Comparison of ENCODE assay signal across 23 mouse cellular contexts in the genomic region with DNA sequence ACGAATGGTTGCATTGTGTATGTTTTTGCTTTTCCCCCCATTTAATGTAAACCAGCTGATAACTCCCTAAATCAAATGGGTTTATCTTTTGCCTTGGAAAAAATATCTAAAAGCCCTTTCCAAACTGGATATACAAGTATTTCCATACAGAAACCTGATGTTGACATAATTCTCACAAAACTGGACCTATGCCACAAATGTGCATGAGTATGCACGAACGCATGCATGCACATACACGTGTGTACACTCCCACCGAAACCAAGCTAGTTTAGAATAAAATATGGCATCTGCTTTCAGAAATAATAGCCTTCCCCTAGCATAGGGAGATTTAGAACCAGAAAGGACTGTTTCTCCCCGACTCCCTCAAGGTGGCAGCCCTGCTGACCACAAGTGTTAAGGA.
DNase-seq lines count a peak whose midpoint lies in the region; ATAC-seq and TF ChIP-seq lines count a peak whose summit lies in the region.
"Had no signal": no experiment of that assay in that cellular context is flagged by ENCODE, and none has a peak within 500 bp of the region (broad histone marks: within the 10 kb centered on the region; RNA-seq: fewer than 3 reads in every experiment).

No protein-coding gene starts in this region.

- no peak overlapping the region for H3K4me3 ChIP-seq in lung, embryonic 14.5 days (ENCODE audit: low read depth, low read length)
- no peak overlapping the region for H3K4me3 ChIP-seq in embryonic facial prominence, embryonic 14.5 days (ENCODE audit: low read depth, low read length)
- H3K4me3 ChIP-seq in limb, embryonic 13.5 days: no peak overlapping the region
- H3K4me3 ChIP-seq in stomach, embryonic 16.5 days (replicated peaks; ENCODE audit: low read length): no peak overlapping the region
- no peak overlapping the region for H3K4me3 ChIP-seq in forebrain, embryonic 16.5 days (replicated peaks; ENCODE audit: low read length)
- H3K4me3 ChIP-seq in midbrain, postnatal 0 days (ENCODE audit: low read depth, low read length): no peak overlapping the region
- H3K4me3 ChIP-seq: heart, embryonic 10.5 days; hindbrain, embryonic 10.5 days had no signal

- no peak for ATAC-seq in lung, embryonic 14.5 days (ENCODE audit: insufficient read depth)
- ATAC-seq in embryonic facial prominence, embryonic 14.5 days (ENCODE audit: low read depth): no peak; the same call in 1 of the 2 replicates
- no peak for ATAC-seq in limb, embryonic 13.5 days (ENCODE audit: low FRiP score, low read depth)
- no peak for ATAC-seq in stomach, embryonic 16.5 days (ENCODE audit: insufficient read depth, low FRiP score)
- no peak for ATAC-seq in forebrain, embryonic 16.5 days
- no peak for ATAC-seq in midbrain, postnatal 0 days (ENCODE audit: low FRiP score)
- ATAC-seq: CD4-positive, CD25-positive, alpha-beta regulatory T cell, adult 4 months; forebrain, embryonic 14.5 days had no signal

- H3K9ac ChIP-seq in lung, embryonic 14.5 days: no peak overlapping the region
- H3K9ac ChIP-seq in embryonic facial prominence, embryonic 14.5 days (ENCODE audit: low read depth, low read length): no peak overlapping the region
- H3K9ac ChIP-seq in limb, embryonic 13.5 days: no peak overlapping the region
- no peak overlapping the region for H3K9ac ChIP-seq in stomach, embryonic 16.5 days (ENCODE audit: low read length)
- no peak overlapping the region for H3K9ac ChIP-seq in forebrain, embryonic 16.5 days (replicated peaks; ENCODE audit: low read depth, low read length)
- no peak overlapping the region for H3K9ac ChIP-seq in midbrain, postnatal 0 days (replicated peaks; ENCODE audit: low read length, poor library complexity, severe bottlenecking)
- H3K9ac ChIP-seq: hindbrain, embryonic 14.5 days had no signal

- TF ChIP-seq CTCF in lung, embryonic 14.5 days (IDR thresholded peaks at IDR 0.05; ENCODE audit: low read depth): no peak
- no peak for TF ChIP-seq CTCF in midbrain, postnatal 0 days (IDR thresholded peaks at IDR 0.05)

- no peaks in the 10 kb centered on the region; the same call in 1 of the 2 replicates for H3K36me3 ChIP-seq in lung, embryonic 14.5 days (ENCODE audit: insufficient read depth)
- peaks cover 11% of the 10 kb centered on the region for H3K36me3 ChIP-seq in embryonic facial prominence, embryonic 14.5 days (ENCODE audit: control insufficient read depth, insufficient read depth, low read length)
- H3K36me3 ChIP-seq in limb, embryonic 13.5 days: peaks cover 19% of the 10 kb centered on the region
- no peaks in the 10 kb centered on the region for H3K36me3 ChIP-seq in stomach, embryonic 16.5 days (ENCODE audit: control insufficient read depth, insufficient read depth, low read length)
- peaks cover 6% of the 10 kb centered on the region; the same call in 1 of the 2 replicates for H3K36me3 ChIP-seq in forebrain, embryonic 16.5 days (ENCODE audit: control insufficient read depth, insufficient read depth)
- no peaks in the 10 kb centered on the region for H3K36me3 ChIP-seq in midbrain, postnatal 0 days (ENCODE audit: insufficient read depth, low read length)
- H3K36me3 ChIP-seq: G1E had no signal

- H3K27ac ChIP-seq in lung, embryonic 14.5 days (ENCODE audit: low read depth): no peak overlapping the region
- peak overlapping the region; percentile 17 for H3K27ac ChIP-seq in embryonic facial prominence, embryonic 14.5 days (replicated peaks; ENCODE audit: low read depth, low read length)
- peak overlapping the region; percentile 58; the same call in 1 of the 2 replicates for H3K27ac ChIP-seq in limb, embryonic 13.5 days
- peak overlapping the region; percentile 59 for H3K27ac ChIP-seq in stomach, embryonic 16.5 days (ENCODE audit: low read length)
- no peak overlapping the region for H3K27ac ChIP-seq in forebrain, embryonic 16.5 days (ENCODE audit: low read length)
- H3K27ac ChIP-seq in midbrain, postnatal 0 days (ENCODE audit: low read depth, low read length): no peak overlapping the region
- H3K27ac ChIP-seq: heart, embryonic 10.5 days; hindbrain, embryonic 10.5 days; hindbrain, embryonic 14.5 days had no signal

- whole genome bisulfite sequencing in lung, embryonic 14.5 days: 54% methylated on average over 6 of the region's 6 CpGs
- 38% methylated on average over 6 of the region's 6 CpGs for WGBS in embryonic facial prominence, embryonic 14.5 days
- WGBS in limb, embryonic 13.5 days: 44% methylated on average over 6 of the region's 6 CpGs
- WGBS in stomach, embryonic 16.5 days: 55% methylated on average over 6 of the region's 6 CpGs
- WGBS in forebrain, embryonic 16.5 days: 61% methylated on average over 6 of the region's 6 CpGs
- WGBS in midbrain, postnatal 0 days: 86% methylated on average over 6 of the region's 6 CpGs

- H3K4me2 ChIP-seq in lung, embryonic 14.5 days: no peak overlapping the region
- H3K4me2 ChIP-seq in embryonic facial prominence, embryonic 14.5 days (ENCODE audit: low read depth, low read length): no peak overlapping the region
- no peak overlapping the region for H3K4me2 ChIP-seq in limb, embryonic 13.5 days (replicated peaks)
- no peak overlapping the region for H3K4me2 ChIP-seq in stomach, embryonic 16.5 days (ENCODE audit: low read depth, low read length)
- no peak overlapping the region for H3K4me2 ChIP-seq in forebrain, embryonic 16.5 days (ENCODE audit: low read length)
- no peak overlapping the region for H3K4me2 ChIP-seq in midbrain, postnatal 0 days (ENCODE audit: low read depth, low read length, poor library complexity, severe bottlenecking)
- H3K4me2 ChIP-seq: hindbrain, embryonic 14.5 days had no signal

- DNase-seq in lung, embryonic 14.5 days: peak; percentile 62
- no peak for DNase-seq in lung, postnatal 4 days
- peak; percentile 84 for DNase-seq in embryonic facial prominence, embryonic 14.5 days (ENCODE audit: low spot score)
- no peak for DNase-seq in midbrain, postnatal 0 days (ENCODE audit: low spot score)
- DNase-seq in retina, postnatal 1 day: no peak
- DNase-seq: adrenal gland, adult 8-10 months; adrenal gland, postnatal 36 days; B cell, adult 2 months; cerebellum, adult 11 months; cerebellum, adult 9-10 months; cerebellum, postnatal 25 days; gastrocnemius, postnatal 10 days; heart, adult 18-20 months; heart, postnatal 14 days had no signal

- no peaks in the 10 kb centered on the region for H3K27me3 ChIP-seq in lung, embryonic 14.5 days (ENCODE audit: insufficient read depth, low read length)
- no peaks in the 10 kb centered on the region for H3K27me3 ChIP-seq in embryonic facial prominence, embryonic 14.5 days (replicated peaks; ENCODE audit: control insufficient read depth, insufficient read depth, low read length)
- H3K27me3 ChIP-seq in limb, embryonic 13.5 days: no peaks in the 10 kb centered on the region
- H3K27me3 ChIP-seq in stomach, embryonic 16.5 days (ENCODE audit: control insufficient read depth, insufficient read depth, low read length): no peaks in the 10 kb centered on the region
- H3K27me3 ChIP-seq in forebrain, embryonic 16.5 days (replicated peaks; ENCODE audit: control insufficient read depth, insufficient read depth, low read length): no peaks in the 10 kb centered on the region
- H3K27me3 ChIP-seq in midbrain, postnatal 0 days (ENCODE audit: insufficient read depth, low read length): no peaks in the 10 kb centered on the region

- H3K9me3 ChIP-seq in lung, embryonic 14.5 days (ENCODE audit: low read depth, low read length): no peaks in the 10 kb centered on the region
- no peaks in the 10 kb centered on the region for H3K9me3 ChIP-seq in embryonic facial prominence, embryonic 14.5 days (ENCODE audit: control insufficient read depth, low read length)
- no peaks in the 10 kb centered on the region for H3K9me3 ChIP-seq in limb, embryonic 13.5 days
- no peaks in the 10 kb centered on the region for H3K9me3 ChIP-seq in stomach, embryonic 16.5 days (replicated peaks; ENCODE audit: control insufficient read depth, low read length)
- H3K9me3 ChIP-seq in forebrain, embryonic 16.5 days (ENCODE audit: control insufficient read depth, low read length): no peaks in the 10 kb centered on the region
- no peaks in the 10 kb centered on the region for H3K9me3 ChIP-seq in midbrain, postnatal 0 days (ENCODE audit: low read length)
- H3K9me3 ChIP-seq: heart, embryonic 10.5 days; hindbrain, embryonic 10.5 days had no signal

- H3K4me1 ChIP-seq in lung, embryonic 14.5 days (ENCODE audit: insufficient read depth): peaks cover 9% of the 10 kb centered on the region
- peaks cover 31% of the 10 kb centered on the region for H3K4me1 ChIP-seq in embryonic facial prominence, embryonic 14.5 days (ENCODE audit: control insufficient read depth, insufficient read depth, low read length)
- peaks cover 63% of the 10 kb centered on the region for H3K4me1 ChIP-seq in limb, embryonic 13.5 days
- H3K4me1 ChIP-seq in stomach, embryonic 16.5 days (ENCODE audit: control insufficient read depth, insufficient read depth, low read length): peaks cover 12% of the 10 kb centered on the region
- H3K4me1 ChIP-seq in forebrain, embryonic 16.5 days (replicated peaks; ENCODE audit: control insufficient read depth, insufficient read depth, low read length): peaks cover 18% of the 10 kb centered on the region
- H3K4me1 ChIP-seq in midbrain, postnatal 0 days (ENCODE audit: insufficient read depth, low read length): no peaks in the 10 kb centered on the region

Comparison
In these comparisons a context has a peak if more than half of its experiments do, and no peak if none do; other contexts are left out.
1. DNase-seq: peak in lung, embryonic 14.5 days (single experiment) and embryonic facial prominence, embryonic 14.5 days (single experiment); none in lung, postnatal 4 days (0 of 2), midbrain, postnatal 0 days (single experiment) and retina, postnatal 1 day (single experiment).
2. H3K27ac ChIP-seq: peak in embryonic facial prominence, embryonic 14.5 days (single experiment), limb, embryonic 13.5 days (single experiment) and stomach, embryonic 16.5 days (single experiment); none in lung, embryonic 14.5 days (single experiment), forebrain, embryonic 16.5 days (single experiment) and midbrain, postnatal 0 days (single experiment).